Mouse (Mus musculus): ENCODE data around the gene Fgfr2. TPM values are rescaled to one million over a fixed set of nuclear protein-coding genes. Genes with fewer than 3 reads are reported as not detected.
"Not testable (repeated sequence)": the region's sequence is repeated elsewhere in the genome, so short reads cannot be mapped to it uniquely, and the experiment has no call there.

Fgfr2 gene
- polyA plus RNA-seq, 1 experiment from 2014 or later = 33.9 TPM

DNA sequence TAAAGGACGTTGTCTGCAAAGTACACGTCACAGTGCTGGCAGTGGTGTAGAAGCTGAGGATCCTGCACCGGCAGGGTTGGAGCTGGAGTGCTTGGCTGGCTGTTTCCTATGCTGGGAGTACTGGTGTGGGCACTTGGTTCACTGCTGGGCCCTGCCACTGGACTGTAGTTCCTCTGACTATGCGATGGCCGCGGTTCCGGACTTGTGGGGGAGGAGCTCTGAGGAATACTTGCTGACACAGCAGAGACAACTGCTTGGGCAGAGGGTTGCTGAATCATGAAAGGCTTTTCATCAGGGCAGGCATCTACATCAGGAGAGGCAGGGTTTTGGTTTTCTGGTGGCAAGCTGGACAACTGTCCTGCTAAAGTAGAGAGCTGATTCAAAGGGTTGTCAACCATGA is 1731.4 kb downstream of the Fgfr2 start:
- H3K4me1 ChIP-seq (replicated peaks); H3K4me2 ChIP-seq; H3K9me3 ChIP-seq; H3K9ac ChIP-seq; ATAC-seq (ENCODE audit: low FRiP score); H3K27ac ChIP-seq; H3K4me3 ChIP-seq; H3K27me3 ChIP-seq: not testable (repeated sequence)
- WGBS = 88% methylated on average over 7 of the region's 7 CpGs
- peaks cover 43% of the 10 kb centered on the region for H3K36me3 ChIP-seq

DNA sequence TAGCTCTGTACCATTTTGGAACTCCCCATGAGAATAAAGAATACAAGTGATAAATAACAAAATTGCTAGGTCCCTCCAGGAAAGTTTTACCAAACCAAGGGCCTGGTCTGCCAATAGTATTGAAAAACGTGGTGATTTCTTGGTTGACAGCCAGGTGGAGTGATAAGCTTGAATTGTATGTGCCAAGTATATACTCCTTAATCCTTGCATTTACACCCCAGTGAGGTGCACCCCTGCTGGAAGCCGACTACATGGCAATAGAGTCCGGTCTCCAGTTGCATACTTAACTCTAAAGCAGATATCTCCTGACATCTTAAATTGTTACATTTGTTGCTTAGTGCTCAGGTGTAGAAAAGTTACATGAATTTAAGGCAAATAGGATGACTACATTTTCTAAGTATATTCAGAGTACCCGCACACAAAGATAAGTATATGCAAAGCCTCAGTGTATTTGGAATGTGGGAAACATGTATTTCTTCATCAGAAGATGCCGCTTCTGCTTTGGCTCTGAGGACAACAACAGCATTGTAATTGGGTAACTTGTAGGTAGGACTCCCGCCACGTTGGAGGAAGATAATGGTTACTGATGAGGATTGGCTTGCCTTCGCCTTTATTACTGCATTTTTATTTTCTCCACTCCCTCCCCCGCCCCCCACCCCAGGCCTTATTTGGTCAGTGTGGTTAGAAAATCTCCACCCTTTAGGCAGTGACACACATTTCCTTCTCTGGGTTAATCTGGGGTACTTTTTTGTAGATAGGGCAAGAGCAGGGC is 1751.1 kb downstream of the Fgfr2 start:
- peak overlapping the region; percentile 72 for H3K4me3 ChIP-seq
- H3K27me3 ChIP-seq = 0 out of 2 replicates have a peak, but pooled peaks cover 6% of the 10 kb centered on the region
- ATAC-seq (ENCODE audit: low FRiP score) = no peak
- no peak overlapping the region for H3K27ac ChIP-seq
- peaks cover 13% of the 10 kb centered on the region for H3K4me1 ChIP-seq (replicated peaks)
- peak overlapping the region; percentile 92 for H3K9ac ChIP-seq
- WGBS = 78% methylated on average over 9 of the region's 9 CpGs
- H3K9me3 ChIP-seq = no peaks in the 10 kb centered on the region
- H3K4me2 ChIP-seq = peak overlapping the region; percentile 66
- H3K36me3 ChIP-seq = peaks cover 3% of the 10 kb centered on the region; the same call in 1 of the 2 replicates

DNA sequence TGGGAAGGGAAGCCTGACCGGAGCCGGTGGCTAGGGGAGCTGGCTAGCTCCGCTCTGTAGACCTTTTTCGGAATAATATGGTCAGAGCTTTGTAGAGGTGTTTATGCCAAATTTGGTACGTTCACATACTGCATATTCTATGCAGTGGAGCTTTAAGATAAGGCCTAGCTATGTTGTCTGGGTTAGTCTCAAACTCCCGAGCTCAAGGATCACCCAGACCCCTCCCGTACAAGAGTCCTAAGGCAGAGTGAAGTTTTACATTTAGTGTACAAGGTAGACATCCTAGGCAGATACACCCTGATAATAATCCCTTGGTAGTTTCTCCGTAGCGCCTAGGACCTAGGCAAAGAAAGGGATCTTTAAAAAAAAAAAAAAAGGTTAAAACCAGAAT is 1751.7 kb downstream of the Fgfr2 start:
- Histone ChIP-seq H3K27ac (peak overlapping the region; percentile 93), H3K9me3 (no peaks in the 10 kb centered on the region), H3K27me3 (0 out of 2 replicates have a peak, but pooled peaks cover 6% of the 10 kb centered on the region), H3K4me1 (replicated peaks) (peaks cover 13% of the 10 kb centered on the region), H3K36me3 (peaks cover 3% of the 10 kb centered on the region; the same call in 1 of the 2 replicates), H3K4me3 (peak overlapping the region; percentile 72), H3K9ac (peak overlapping the region; percentile 92), H3K4me2 (peak overlapping the region; percentile 66)
- 9% methylated on average over 9 of the region's 9 CpGs for WGBS
- ATAC-seq (ENCODE audit: low FRiP score) = no peak

GRCm38 (mm10) chr7:131370648-131371469 is 1752.3 kb downstream of the Fgfr2 start, which contains the start of gene Pstk:
TSS of gene Pstk (plus strand) at chr7:131371141.
- ATAC-seq (ENCODE audit: low FRiP score) = peak; percentile 96
- peaks cover 3% of the 10 kb centered on the region; the same call in 1 of the 2 replicates for H3K36me3 ChIP-seq
- 5% methylated on average over 47 of the region's 47 CpGs for WGBS

DNA sequence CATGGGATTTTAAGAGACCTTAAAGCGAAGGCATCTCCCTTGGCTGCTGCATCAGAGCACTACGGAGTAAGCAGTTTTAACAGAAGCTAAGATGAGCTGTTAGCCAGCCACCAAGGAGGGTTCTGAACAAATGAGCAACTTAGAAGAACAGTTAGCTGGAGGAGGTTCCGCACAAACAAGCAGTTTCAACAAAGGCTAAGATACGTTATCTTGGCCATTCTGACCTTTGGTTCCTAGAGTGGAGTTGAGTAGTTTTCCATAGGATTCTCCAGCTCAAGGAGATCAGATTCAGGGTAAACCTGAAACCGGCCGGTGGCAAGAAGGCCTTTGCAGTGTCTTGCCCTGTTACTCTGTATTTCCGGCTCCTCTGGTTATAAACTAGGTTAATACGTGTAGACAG is 1759.0 kb downstream of the Fgfr2 start:
- no peak overlapping the region for H3K27ac ChIP-seq
- H3K9ac ChIP-seq = no peak overlapping the region
- 0 out of 2 replicates have a peak, but pooled peaks cover 15% of the 10 kb centered on the region for H3K27me3 ChIP-seq
- 96% methylated on average over 8 of the region's 8 CpGs for WGBS
- H3K36me3 ChIP-seq = peaks cover 2% of the 10 kb centered on the region; the same call in 1 of the 2 replicates
- no peak for ATAC-seq (ENCODE audit: low FRiP score)
- no peaks in the 10 kb centered on the region for H3K9me3 ChIP-seq
- H3K4me2 ChIP-seq = no peak overlapping the region
- peaks cover 17% of the 10 kb centered on the region for H3K4me1 ChIP-seq (replicated peaks)
- no peak overlapping the region for H3K4me3 ChIP-seq

More at GRCm38 (mm10) chr7:131370648-131371469, 1752.3 kb downstream of the Fgfr2 start, which contains the start of gene Pstk:
- Histone ChIP-seq H3K27me3 (0 out of 2 replicates have a peak, but pooled peaks cover 6% of the 10 kb centered on the region), H3K4me3 (peak within 1 kb of the TSS; percentile 72), H3K9me3 (no peaks in the 10 kb centered on the region), H3K4me1 (replicated peaks) (peaks cover 13% of the 10 kb centered on the region), H3K4me2 (peak within 1 kb of the TSS; percentile 66), H3K9ac (peak within 1 kb of the TSS; percentile 92), H3K27ac (peak within 1 kb of the TSS; percentile 93)

DNA sequence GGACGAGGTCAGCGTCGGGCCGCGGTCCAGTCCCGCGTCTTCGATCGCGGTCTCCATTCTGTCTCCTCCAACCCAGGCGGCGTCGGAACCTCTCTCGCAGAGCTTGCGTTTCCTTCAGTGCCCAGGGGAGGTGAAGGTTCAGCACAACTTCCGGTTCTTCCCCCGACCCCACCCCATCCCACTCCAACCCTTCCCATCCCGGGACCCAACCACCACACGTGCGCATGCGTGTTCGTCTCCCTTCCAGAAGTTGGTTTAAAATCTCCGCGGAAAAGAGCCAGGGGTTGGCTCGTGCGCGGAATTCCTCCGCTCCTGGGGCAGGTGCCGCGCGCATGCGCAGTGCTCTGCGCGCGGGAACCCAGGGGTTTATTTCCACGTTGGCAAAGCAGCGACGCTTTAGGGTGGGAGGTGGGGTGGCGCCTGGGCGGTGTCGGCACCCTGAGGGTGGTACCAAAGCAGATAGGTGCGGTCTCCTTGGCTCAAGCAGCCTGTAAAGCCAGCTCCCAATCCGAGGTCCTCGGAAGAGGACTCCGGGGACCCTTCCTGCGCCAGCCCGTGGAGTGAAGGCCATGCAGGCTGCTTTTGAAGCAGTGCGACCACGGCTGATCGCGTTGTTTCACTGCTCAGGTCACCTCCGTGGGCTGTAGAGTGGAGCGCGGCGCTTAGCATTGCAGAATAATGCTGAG is 1760.4 kb downstream of the Fgfr2 start, which contains the start of gene 2310057M21Rik:
Gene 2310057M21Rik (minus strand): TSS at position 145 of the 686 bp plus-strand sequence.
- Histone ChIP-seq H3K9ac (peak within 1 kb of the TSS; percentile 90), H3K4me3 (peak within 1 kb of the TSS; percentile 86), H3K36me3 (peaks cover 15% of the 10 kb centered on the region), H3K4me1 (replicated peaks) (peaks cover 17% of the 10 kb centered on the region), H3K4me2 (peak within 1 kb of the TSS; percentile 85), H3K27me3 (0 out of 2 replicates have a peak, but pooled peaks cover 12% of the 10 kb centered on the region), H3K27ac (peak within 1 kb of the TSS; percentile 91), H3K9me3 (no peaks in the 10 kb centered on the region)
- WGBS = under 1% methylated on average over 55 of the region's 55 CpGs
- ATAC-seq (ENCODE audit: low FRiP score) = peak; percentile 98

DNA sequence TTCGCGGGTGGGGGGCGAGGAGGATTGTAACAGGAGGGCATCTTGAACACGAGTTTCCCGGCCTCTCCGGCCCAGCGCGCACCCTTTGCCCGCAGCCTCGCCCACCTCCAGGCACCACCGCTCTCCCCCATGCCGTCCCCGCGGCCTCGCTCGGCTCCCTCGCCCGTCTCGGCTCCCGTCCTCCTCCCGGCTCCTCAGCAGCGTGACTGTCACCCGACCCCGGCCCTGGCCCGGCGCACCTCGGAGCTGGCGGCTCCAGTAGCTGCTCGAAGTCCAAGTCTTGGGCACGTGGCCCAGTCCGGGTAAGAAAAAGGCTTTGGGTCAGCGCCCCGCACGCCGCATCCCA is 1760.9 kb downstream of the Fgfr2 start:
- under 1% methylated on average over 35 of the region's 35 CpGs for WGBS
- ATAC-seq (ENCODE audit: low FRiP score) = peak; percentile 88
- H3K36me3 ChIP-seq = peaks cover 19% of the 10 kb centered on the region
- peaks cover 17% of the 10 kb centered on the region for H3K4me1 ChIP-seq (replicated peaks)
- peak overlapping the region; percentile 90 for H3K27ac ChIP-seq
- H3K9ac ChIP-seq = peak overlapping the region; percentile 90
- peak overlapping the region; percentile 86 for H3K4me3 ChIP-seq
- H3K4me2 ChIP-seq = peak overlapping the region; percentile 85
- 0 out of 2 replicates have a peak, but pooled peaks cover 12% of the 10 kb centered on the region for H3K27me3 ChIP-seq
- no peaks in the 10 kb centered on the region for H3K9me3 ChIP-seq

GRCm38 (mm10) chr7:131356105-131356504 is 1767.0 kb downstream of the Fgfr2 start:
- Histone ChIP-seq H3K27ac (no peak overlapping the region), H3K9me3 (no peaks in the 10 kb centered on the region), H3K4me2 (no peak overlapping the region), H3K4me3 (no peak overlapping the region), H3K36me3 (peaks cover 58% of the 10 kb centered on the region), H3K9ac (no peak overlapping the region), H3K4me1 (replicated peaks) (peaks cover 3% of the 10 kb centered on the region), H3K27me3 (no peaks in the 10 kb centered on the region)
- no peak for ATAC-seq (ENCODE audit: low FRiP score)
- WGBS = 98% methylated on average over 13 of the region's 13 CpGs

DNA sequence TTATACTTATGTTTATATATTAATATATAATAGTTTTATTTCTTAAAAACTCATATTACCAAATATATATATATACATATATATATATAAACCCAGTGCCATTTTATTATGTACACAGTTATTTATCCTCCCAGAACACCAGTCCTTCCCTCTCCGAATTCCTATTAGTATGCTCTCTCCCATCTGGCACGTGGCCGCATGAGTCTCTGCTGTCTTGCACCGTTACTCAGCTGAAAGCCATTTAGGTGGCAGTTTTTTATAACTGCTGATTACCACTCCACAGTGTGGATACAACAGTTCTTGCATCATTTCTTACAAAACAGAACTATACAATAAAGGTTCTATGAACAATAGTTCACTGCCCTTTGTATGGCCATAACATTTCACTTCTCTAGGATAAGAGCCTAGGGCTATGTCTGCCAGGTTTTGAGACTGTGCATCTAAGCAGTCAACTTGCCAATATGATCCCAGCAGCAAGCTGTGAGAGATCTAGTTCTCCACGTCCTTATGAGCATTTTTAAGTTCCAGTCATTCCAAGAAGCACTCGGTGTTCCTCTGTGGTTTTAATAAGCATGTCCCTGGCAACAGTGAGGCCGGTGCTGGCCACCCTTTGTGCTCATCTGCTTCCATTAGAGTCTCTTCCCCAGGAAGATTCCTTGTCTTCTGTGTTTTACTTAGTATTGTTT is 1777.2 kb downstream of the Fgfr2 start:
- 67% methylated on average over 7 of the region's 7 CpGs for WGBS
- no peak overlapping the region for H3K27ac ChIP-seq
- no peaks in the 10 kb centered on the region for H3K27me3 ChIP-seq
- no peaks in the 10 kb centered on the region for H3K9me3 ChIP-seq
- peaks cover 59% of the 10 kb centered on the region for H3K36me3 ChIP-seq
- ATAC-seq (ENCODE audit: low FRiP score) = no peak
- no peak overlapping the region for H3K4me2 ChIP-seq
- no peak overlapping the region for H3K4me3 ChIP-seq
- H3K4me1 ChIP-seq (replicated peaks) = 0 out of 2 replicates have a peak, but pooled peaks cover 5% of the 10 kb centered on the region
- no peak overlapping the region for H3K9ac ChIP-seq

DNA sequence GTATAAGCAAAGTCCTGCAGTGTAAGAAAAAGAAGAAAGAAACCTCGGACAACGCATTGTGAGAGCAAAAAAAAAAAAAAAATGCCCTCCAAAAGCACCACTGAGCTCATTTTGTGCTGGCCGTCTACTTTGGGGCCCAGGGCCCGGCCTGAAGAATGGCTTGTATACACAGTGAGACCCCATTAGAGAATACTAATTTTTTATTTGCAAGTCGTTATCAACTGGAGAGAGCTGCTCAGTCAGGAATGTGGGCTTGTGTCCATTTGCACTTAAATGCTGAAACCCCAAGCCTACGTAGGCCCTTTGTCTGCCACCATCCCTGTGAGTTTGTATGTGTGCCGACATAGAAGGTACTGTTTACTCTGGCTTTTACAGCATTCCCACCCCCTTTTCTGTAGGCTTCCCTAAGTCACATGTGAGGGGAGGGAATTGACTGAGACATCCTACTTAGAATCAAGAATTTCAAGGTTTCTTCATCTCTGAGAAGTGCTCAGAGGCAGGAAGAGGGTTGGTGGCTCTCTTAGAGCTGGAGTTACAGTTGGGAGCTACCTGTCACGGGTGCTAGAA is 1785.6 kb downstream of the Fgfr2 start:
- H3K9ac ChIP-seq = no peak overlapping the region
- H3K4me1 ChIP-seq (replicated peaks) = peaks cover 3% of the 10 kb centered on the region; the same call in 1 of the 2 replicates
- no peaks in the 10 kb centered on the region for H3K9me3 ChIP-seq
- peaks cover 24% of the 10 kb centered on the region for H3K36me3 ChIP-seq
- H3K27ac ChIP-seq = peak overlapping the region; percentile 30; the same call in 1 of the 2 replicates
- no peaks in the 10 kb centered on the region for H3K27me3 ChIP-seq
- 39% methylated on average over 8 of the region's 8 CpGs for WGBS
- H3K4me3 ChIP-seq = no peak overlapping the region
- ATAC-seq (ENCODE audit: low FRiP score) = 0 out of 2 replicates have a peak, but pooled peaks have one; percentile 32
- H3K4me2 ChIP-seq = no peak overlapping the region

- Histone ChIP-seq H3K9me3 (no peaks in the 10 kb centered on the region), H3K27me3 (no peaks in the 10 kb centered on the region), H3K4me1 (replicated peaks) (peaks cover 3% of the 10 kb centered on the region; the same call in 1 of the 2 replicates), H3K27ac (no peak within 1 kb of the TSS), H3K4me3 (no peak within 1 kb of the TSS), H3K36me3 (no peaks in the 10 kb centered on the region), H3K4me2 (no peak within 1 kb of the TSS), H3K9ac (no peak within 1 kb of the TSS)
- 63% methylated on average over 1 of the region's 1 CpGs for WGBS
- no peak for ATAC-seq (ENCODE audit: low FRiP score)
Observed at GRCm38 (mm10) chr7:131333564-131333963, 1789.6 kb downstream of the Fgfr2 start, which contains the start of gene Fam24a. TSS of gene Fam24a (plus strand) at chr7:131333864.
